Mouse (Mus musculus) heart, adult 2 months (tissue): Measurements from ENCODE around the gene Gm10803.

Source experiments
- CTCF ChIP-seq: fragments of 200-600 bp; IDR thresholded peaks from 2 replicates; pipeline ENCODE4 v1.8.1; 2022; ENCODE audit warnings: antibody characterized with exemption, mild to moderate bottlenecking, moderate library complexity
- EP300 ChIP-seq: fragments of 200-500 bp; IDR thresholded peaks from 2 replicates; pipeline ENCODE4 v1.6.1; 2011; ENCODE audit warnings: low read depth, low read length, control low read depth; ENCODE audit not compliant: insufficient read depth
- POLR2A ChIP-seq: fragments of 200-500 bp; IDR thresholded peaks from 2 replicates; pipeline ENCODE4 v1.6.1; 2011; ENCODE audit warnings: mild to moderate bottlenecking, low read depth, low read length, control low read depth; ENCODE audit not compliant: insufficient read depth

- no peak for TF ChIP-seq CTCF
- no peak for TF ChIP-seq POLR2A
- TF ChIP-seq EP300: no peak
These were observed 29.5 kb downstream of the Gm10803 start for GRCm38 (mm10) chr2:93589875-93590274.
